Mouse (Mus musculus) heart, embryonic 16.5 days (tissue): ENCODE results near the gene Kcnh6. TPM values are rescaled to one million over a fixed set of nuclear protein-coding genes. Genes with fewer than 3 reads are reported as not detected.

Experiments used
- ATAC-seq: fragments of 200-750 bp; cut with Nextera tagmentation; replicated peaks from 2 replicates; pipeline ENCODE4 v1.8.0; 2017; ENCODE audit warnings: moderate number of reproducible peaks; ENCODE audit not compliant: insufficient read depth, low FRiP score; ENCODE audit errors: extremely low read depth
- H3K27ac ChIP-seq: fragments of 300-500 bp; sonication (generic); 2 replicates; pipeline ENCODE4 v1.5.1; 2014; ENCODE audit warnings: mild to moderate bottlenecking, low read length, control low read depth, moderate library complexity
- H3K27me3 ChIP-seq: fragments of 300-500 bp; sonication (generic); 2 replicates; pipeline ENCODE4 v1.6.1; 2014; ENCODE audit warnings: low read length, mixed read lengths; ENCODE audit not compliant: control insufficient read depth, insufficient read depth
- H3K36me3 ChIP-seq: fragments of 300-500 bp; sonication (generic); 2 replicates; pipeline ENCODE4 v1.6.1; 2014; ENCODE audit not compliant: control insufficient read depth, insufficient read depth
- H3K4me1 ChIP-seq: fragments of 300-500 bp; sonication (generic); 2 replicates; pipeline ENCODE4 v1.6.1; 2014; ENCODE audit warnings: low read length, mixed read lengths; ENCODE audit not compliant: control insufficient read depth, insufficient read depth
- H3K4me2 ChIP-seq: fragments of 300-500 bp; sonication (generic); 2 replicates; pipeline ENCODE4 v1.6.1; 2014; ENCODE audit warnings: low read depth, mild to moderate bottlenecking, control low read depth, low read length
- H3K4me3 ChIP-seq: fragments of 300-500 bp; sonication (generic); 2 replicates; pipeline ENCODE4 v1.5.1; 2014; ENCODE audit warnings: mild to moderate bottlenecking, control low read depth, low read length
- H3K9ac ChIP-seq: fragments of 300-500 bp; sonication (generic); 2 replicates; pipeline ENCODE4 v1.6.1; 2014; ENCODE audit warnings: low read length, control low read depth
- H3K9me3 ChIP-seq: fragments of 300-500 bp; sonication (generic); replicated peaks from 2 replicates; pipeline ENCODE4 v1.6.1; 2016; ENCODE audit warnings: low read length; ENCODE audit not compliant: control insufficient read depth
- WGBS: fragments of 180-500 bp; shearing (Covaris S2); extraction: QIAGEN DNeasy Blood & Tissue Kit; methylation state at CpG from one replicate; pipeline ENCODE4 v1.1.7; 2014; 5-methylcytosine and 5-hydroxymethylcytosine counted together
- polyA plus RNA-seq: library from polyadenylated mRNA; unstranded; fragments of >200 nt; fragmentation: Nextera tagmentation; extraction: Ambion mirVana; gene quantifications from 2 replicates; pipeline ENCODE4 v1.2.1, GENCODE M21; 2015

Kcnh6 gene
- polyA plus RNA-seq, 1 experiment from 2014 or later: 0.35 TPM

DNA sequence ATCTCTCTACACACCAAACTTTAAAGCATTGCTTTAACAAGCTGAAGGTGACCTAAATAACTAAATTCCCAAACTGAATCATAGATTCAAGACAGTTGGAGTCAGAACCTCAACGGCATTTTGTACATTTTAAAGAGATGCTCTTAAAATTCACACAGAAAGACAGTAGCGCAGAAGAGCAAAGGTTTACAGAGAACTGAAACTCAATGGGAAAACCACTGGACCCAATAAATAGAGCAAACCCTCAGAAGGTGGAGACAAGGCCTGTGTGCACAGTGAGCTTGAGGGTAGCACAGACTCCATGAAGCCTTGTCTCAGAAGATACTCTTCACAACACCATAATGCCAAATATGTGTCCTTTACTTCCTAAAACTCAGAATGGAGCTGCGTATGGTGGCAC, 37.9 kb downstream of the Kcnh6 start:
- no peak overlapping the region for H3K4me2 ChIP-seq
- ATAC-seq: no peak
- H3K36me3 ChIP-seq: peaks cover 15% of the 10 kb centered on the region
- H3K27ac ChIP-seq: no peak overlapping the region
- no peak overlapping the region for H3K4me3 ChIP-seq
- H3K9me3 ChIP-seq: no peaks in the 10 kb centered on the region
- H3K4me1 ChIP-seq: 0 out of 2 replicates have a peak, but pooled peaks cover 2% of the 10 kb centered on the region
- 95% methylated on average over 3 of the region's 3 CpGs for WGBS
- H3K9ac ChIP-seq: no peak overlapping the region
- no peaks in the 10 kb centered on the region for H3K27me3 ChIP-seq

- no peak for ATAC-seq
- H3K4me1 ChIP-seq: 0 out of 2 replicates have a peak, but pooled peaks cover 2% of the 10 kb centered on the region
- no peak overlapping the region for H3K4me3 ChIP-seq
- WGBS: 83% methylated on average over 9 of the region's 9 CpGs
- H3K36me3 ChIP-seq: peaks cover 23% of the 10 kb centered on the region
- H3K27me3 ChIP-seq: no peaks in the 10 kb centered on the region
- H3K4me2 ChIP-seq: no peak overlapping the region
- no peak overlapping the region for H3K27ac ChIP-seq
- no peaks in the 10 kb centered on the region for H3K9me3 ChIP-seq
- no peak overlapping the region for H3K9ac ChIP-seq
These were observed 38.7 kb downstream of the Kcnh6 start for GRCm38 (mm10) chr11:106046584-106046983.

GRCm38 (mm10) chr11:106053921-106054320, 46.0 kb downstream of the Kcnh6 start:
- Histone ChIP-seq H3K4me3 (no peak overlapping the region), H3K27me3 (no peaks in the 10 kb centered on the region), H3K27ac (no peak overlapping the region), H3K4me1 (no peaks in the 10 kb centered on the region), H3K4me2 (no peak overlapping the region), H3K36me3 (peaks cover 58% of the 10 kb centered on the region), H3K9me3 (no peaks in the 10 kb centered on the region), H3K9ac (no peak overlapping the region)
- ATAC-seq: no peak
- 83% methylated on average over 2 of the region's 2 CpGs for WGBS

DNA sequence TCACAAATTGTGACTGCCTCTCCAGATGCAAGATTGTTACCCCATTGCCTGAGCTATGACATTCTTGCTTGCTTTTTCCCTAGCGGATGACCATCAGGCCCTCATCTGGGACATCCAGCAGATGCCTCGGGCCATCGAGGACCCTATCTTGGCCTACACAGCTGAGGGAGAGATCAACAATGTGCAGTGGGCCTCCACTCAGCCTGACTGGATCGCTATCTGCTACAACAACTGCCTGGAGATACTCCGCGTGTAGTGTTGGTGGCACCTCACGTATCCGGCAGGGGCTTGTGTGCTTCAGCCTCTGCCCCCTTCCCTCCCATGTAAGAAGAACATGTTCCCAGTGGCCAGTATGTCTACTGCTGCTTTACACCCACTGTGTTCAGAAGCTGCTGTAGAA, 46.7 kb downstream of the Kcnh6 start:
- Histone ChIP-seq H3K9ac (no peak overlapping the region), H3K4me2 (no peak overlapping the region), H3K36me3 (peaks cover 59% of the 10 kb centered on the region), H3K27ac (no peak overlapping the region), H3K4me1 (no peaks in the 10 kb centered on the region), H3K27me3 (no peaks in the 10 kb centered on the region), H3K9me3 (no peaks in the 10 kb centered on the region), H3K4me3 (no peak overlapping the region)
- no peak for ATAC-seq
- WGBS: 93% methylated on average over 8 of the region's 8 CpGs

GRCm38 (mm10) chr11:106055341-106055740, 47.4 kb downstream of the Kcnh6 start:
- Histone ChIP-seq H3K36me3 (peaks cover 63% of the 10 kb centered on the region), H3K27ac (no peak overlapping the region), H3K4me3 (no peak overlapping the region), H3K9ac (no peak overlapping the region), H3K27me3 (no peaks in the 10 kb centered on the region), H3K4me2 (no peak overlapping the region), H3K4me1 (no peaks in the 10 kb centered on the region), H3K9me3 (no peaks in the 10 kb centered on the region)
- WGBS: 84% methylated on average over 6 of the region's 6 CpGs
- no peak for ATAC-seq

GRCm38 (mm10) chr11:106056819-106057491, 49.0 kb downstream of the Kcnh6 start:
- no peaks in the 10 kb centered on the region for H3K4me1 ChIP-seq
- H3K9me3 ChIP-seq: no peaks in the 10 kb centered on the region
- no peak overlapping the region for H3K4me2 ChIP-seq
- peaks cover 52% of the 10 kb centered on the region for H3K36me3 ChIP-seq
- H3K27me3 ChIP-seq: no peaks in the 10 kb centered on the region
- H3K27ac ChIP-seq: no peak overlapping the region
- 73% methylated on average over 8 of the region's 8 CpGs for WGBS
- ATAC-seq: no peak
- H3K4me3 ChIP-seq: no peak overlapping the region
- H3K9ac ChIP-seq: no peak overlapping the region

DNA sequence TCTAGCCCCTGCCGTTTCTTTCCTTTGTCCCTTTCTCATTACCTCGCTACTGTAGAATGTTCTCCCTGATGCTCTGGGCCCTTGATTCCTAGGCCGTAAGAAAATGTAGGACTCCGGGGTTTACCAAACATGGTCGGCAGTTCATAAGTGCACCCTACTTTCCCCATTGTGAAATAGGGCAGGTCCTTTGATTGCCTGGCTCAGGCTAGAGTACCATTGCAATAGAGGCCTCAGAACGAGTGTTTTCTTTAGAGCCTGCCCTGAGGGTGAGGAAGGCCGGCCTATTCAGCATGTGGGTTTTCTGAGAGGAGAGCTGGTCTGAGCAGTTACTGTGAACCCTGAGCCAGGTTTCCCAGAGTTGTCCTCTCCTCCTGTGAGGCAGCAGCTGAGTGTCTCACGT, 50.1 kb downstream of the Kcnh6 start:
- peaks cover 44% of the 10 kb centered on the region for H3K36me3 ChIP-seq
- no peaks in the 10 kb centered on the region for H3K27me3 ChIP-seq
- no peaks in the 10 kb centered on the region for H3K9me3 ChIP-seq
- ATAC-seq: no peak
- H3K4me2 ChIP-seq: no peak overlapping the region
- H3K4me3 ChIP-seq: no peak overlapping the region
- no peak overlapping the region for H3K27ac ChIP-seq
- WGBS: 80% methylated on average over 8 of the region's 8 CpGs
- no peak overlapping the region for H3K9ac ChIP-seq
- no peaks in the 10 kb centered on the region for H3K4me1 ChIP-seq

GRCm38 (mm10) chr11:106060549-106060948, 52.6 kb downstream of the Kcnh6 start:
- peaks cover 26% of the 10 kb centered on the region for H3K36me3 ChIP-seq
- H3K27ac ChIP-seq: no peak overlapping the region
- no peak overlapping the region for H3K9ac ChIP-seq
- WGBS: 70% methylated on average over 1 of the region's 1 CpGs
- H3K4me3 ChIP-seq: no peak overlapping the region
- no peaks in the 10 kb centered on the region for H3K4me1 ChIP-seq
- H3K27me3 ChIP-seq: no peaks in the 10 kb centered on the region
- ATAC-seq: no peak
- no peak overlapping the region for H3K4me2 ChIP-seq
- no peaks in the 10 kb centered on the region for H3K9me3 ChIP-seq

DNA sequence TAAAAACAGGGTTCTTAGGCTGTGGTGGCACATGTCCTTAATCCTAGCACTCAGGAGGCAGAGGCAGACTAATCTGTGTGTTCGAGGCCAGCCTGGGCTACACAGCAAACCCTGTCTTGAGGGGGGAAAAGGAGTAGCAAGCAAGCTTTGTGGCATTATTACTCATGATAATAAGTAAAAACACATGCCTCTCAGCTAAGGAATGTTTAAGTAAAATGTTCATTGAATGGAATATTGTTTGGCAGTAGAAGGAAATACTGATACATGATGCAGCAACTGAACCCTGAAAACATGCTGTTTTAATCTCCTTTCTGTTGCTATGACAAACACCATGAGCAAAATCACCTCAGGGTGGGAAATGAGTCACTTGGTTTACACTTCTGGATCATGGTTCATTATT, 53.4 kb downstream of the Kcnh6 start:
- Histone ChIP-seq H3K4me2 (no peak overlapping the region), H3K27ac (no peak overlapping the region), H3K9ac (no peak overlapping the region), H3K9me3 (no peaks in the 10 kb centered on the region), H3K4me3 (no peak overlapping the region), H3K36me3 (peaks cover 20% of the 10 kb centered on the region), H3K4me1 (no peaks in the 10 kb centered on the region), H3K27me3 (no peaks in the 10 kb centered on the region)
- ATAC-seq: no peak
- WGBS: 80% methylated on average over 1 of the region's 1 CpGs
